Mouse (Mus musculus): ENCODE measurements around the gene Sumf2. TPM values are rescaled to one million over a fixed set of nuclear protein-coding genes. Genes with fewer than 3 reads are reported as not detected.

Gene Sumf2
- total RNA-seq, 2 experiments from 2014 or later = 12.9 to 15.9 TPM

- intact Hi-C loops (cut with DNase I) = no loop called here
- peak; percentile 84 to 87 for DNase-seq
Observed at GRCm38 (mm10) chr5:129895198-129896088, 48.7 kb downstream of the Sumf2 start, which contains the start of gene Zbed5. Gene Zbed5 (plus strand): TSS chr5:129895723.

- intact Hi-C loops (cut with DNase I) = no loop called here
- no peak for DNase-seq
Observed at GRCm38 (mm10) chr5:129898449-129898848, 51.7 kb downstream of the Sumf2 start, which contains the start of gene Phkg1. Gene Phkg1 (minus strand): TSS chr5:129898549.

- intact Hi-C loops (cut with DNase I) = no loop called here
- DNase-seq = no peak
Observed at GRCm38 (mm10) chr5:129907775-129908174, 61.0 kb downstream of the Sumf2 start.

DNA sequence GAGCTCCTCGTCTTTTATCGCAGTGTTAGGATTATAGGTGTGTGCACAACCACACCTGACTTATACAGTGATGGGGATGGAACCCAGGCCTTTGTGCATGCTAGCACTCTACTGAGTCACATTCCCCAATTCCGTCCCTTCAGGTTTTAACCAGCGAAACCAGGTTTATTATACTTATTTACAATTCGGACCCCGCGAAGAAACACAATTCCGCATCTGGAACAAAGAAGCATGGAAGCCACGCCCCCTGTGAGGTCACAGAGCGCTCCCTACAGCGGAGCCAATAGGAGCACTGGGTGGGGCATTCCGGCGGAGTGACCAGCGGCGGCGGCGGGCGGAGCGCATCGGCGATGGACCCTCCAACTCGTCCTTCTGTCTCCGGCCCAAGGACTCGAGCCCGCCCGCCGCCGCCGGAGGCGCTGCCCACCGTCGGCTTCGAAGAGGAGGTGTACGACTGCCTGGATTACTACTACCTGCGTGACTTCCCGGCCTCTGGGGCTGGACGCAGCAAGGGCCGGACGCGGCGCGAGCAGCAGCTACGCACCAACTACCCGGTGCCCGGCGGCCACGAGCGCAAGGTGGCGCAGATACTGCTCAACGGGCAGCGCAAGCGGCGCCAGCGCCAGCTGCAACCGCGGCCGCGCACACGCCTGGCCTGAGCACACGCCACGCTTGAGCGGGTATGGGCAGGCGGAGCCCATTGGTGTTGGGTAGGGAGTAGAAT lies 61.6 kb downstream of the Sumf2 start, which contains the start of gene Nupr1l:
Gene Nupr1l, plus strand, starts transcription at position 299 of the 724 bp plus-strand sequence.
- DNase-seq = peak; percentile 90 to 91
- intact Hi-C loops (cut with DNase I) = no loop called here

- no peak for DNase-seq
- intact Hi-C loops (cut with DNase I) = no loop called here
Observed at GRCm38 (mm10) chr5:129909147-129909546, 62.4 kb downstream of the Sumf2 start.

- intact Hi-C loops (cut with DNase I) = no loop called here
- no peak for DNase-seq
Observed at GRCm38 (mm10) chr5:129909591-129909990, 62.8 kb downstream of the Sumf2 start.

Other genes starting within 250 kb of the Sumf2 start
- gene Zfp11, start 176.9 kb upstream of the Sumf2 start, total RNA-seq (2021) = 1 to 10 TPM; 3.0 to 3.4 TPM
- not detected for gene Sept14, start 138.5 kb upstream of the Sumf2 start, total RNA-seq (2021)
- 10 to 100 TPM; 85.3 to 93.6 TPM for gene Mrps17, start 131.5 kb upstream of the Sumf2 start, total RNA-seq (2021)
- 100 to 1,000 TPM; 688 to 716 TPM for gene Nipsnap2, start 121.9 kb upstream of the Sumf2 start, total RNA-seq (2021)
- 10 to 100 TPM; 10.5 TPM for gene Psph, start 59.5 kb upstream of the Sumf2 start, total RNA-seq (2021)
- gene Chchd2, start 40.5 kb downstream of the Sumf2 start, total RNA-seq (2021) = 100 to 1,000 TPM; 947 to 975 TPM
- gene Zbed5, start 48.7 kb downstream of the Sumf2 start, total RNA-seq (2021) = under 1 TPM; 0.60 to 0.68 TPM
- gene Phkg1, start 51.6 kb downstream of the Sumf2 start, total RNA-seq (2021) = 10 to 100 TPM in 1 of 2 experiments, 1 to 10 TPM in 1; 8.5 to 15.3 TPM
- gene Nupr1l, start 61.6 kb downstream of the Sumf2 start, total RNA-seq (2021) = under 1 TPM; 0.57 to 0.83 TPM
- 10 to 100 TPM; 14.6 to 15.9 TPM for gene Vkorc1l1, start 95.0 kb downstream of the Sumf2 start, total RNA-seq (2021)
- gene Gusb, start 156.1 kb downstream of the Sumf2 start, total RNA-seq (2021) = 10 to 100 TPM; 18.5 to 19.0 TPM
- 1 to 10 TPM; 6.8 to 7.7 TPM for gene Asl, start 182.3 kb downstream of the Sumf2 start, total RNA-seq (2021)
- 10 to 100 TPM; 11.4 to 11.9 TPM for gene Crcp, start 182.3 kb downstream of the Sumf2 start, total RNA-seq (2021)
- gene Tpst1, start 226.3 kb downstream of the Sumf2 start, total RNA-seq (2021) = 10 to 100 TPM; 15.7 to 16.9 TPM